In genomic region chr5:149020681-149021062, GRCm38 (mm10) we compare ENCODE assay signal across 13 mouse cellular contexts. TPM values are rescaled to one million over a fixed set of nuclear protein-coding genes. Genes with fewer than 3 reads are reported as not detected.
DNase-seq lines count a peak whose midpoint lies in the region; ATAC-seq and TF ChIP-seq lines count a peak whose summit lies in the region.
"Had no signal": no experiment of that assay in that cellular context is flagged by ENCODE, and none has a peak within 500 bp of the region (broad histone marks: within the 10 kb centered on the region; RNA-seq: fewer than 3 reads in every experiment).

No protein-coding gene starts in this region.

- WGBS in liver, embryonic 11.5 days: 58% methylated on average over 16 of the region's 16 CpGs
- WGBS in embryonic facial prominence, embryonic 10.5 days: 74% methylated on average over 16 of the region's 16 CpGs
- WGBS in liver, embryonic 16.5 days (ENCODE audit: insufficient replicate concordance): 54% methylated on average over 16 of the region's 16 CpGs

- intact Hi-C loops in gastrocnemius, adult 2 months (cut with DNase I): no loop called here

- H3K4me1 ChIP-seq in liver, embryonic 11.5 days (replicated peaks; ENCODE audit: control insufficient read depth, insufficient read depth, low read length): peaks cover 12% of the 10 kb centered on the region
- peaks cover 23% of the 10 kb centered on the region for H3K4me1 ChIP-seq in embryonic facial prominence, embryonic 10.5 days
- H3K4me1 ChIP-seq in liver, embryonic 16.5 days (ENCODE audit: control insufficient read depth, low read depth, low read length): peaks cover 7% of the 10 kb centered on the region

- no peaks in the 10 kb centered on the region for H3K27me3 ChIP-seq in liver, embryonic 11.5 days (replicated peaks; ENCODE audit: control insufficient read depth, insufficient read depth, low read length)
- peaks cover 24% of the 10 kb centered on the region; the same call in 1 of the 2 replicates for H3K27me3 ChIP-seq in embryonic facial prominence, embryonic 10.5 days (replicated peaks; ENCODE audit: low read depth, poor library complexity, severe bottlenecking)
- H3K27me3 ChIP-seq in liver, embryonic 16.5 days (ENCODE audit: control insufficient read depth, insufficient read depth, low read depth, low read length): no peaks in the 10 kb centered on the region
- H3K27me3 ChIP-seq: Patski had no signal

- H3K9me3 ChIP-seq in liver, embryonic 11.5 days (ENCODE audit: control insufficient read depth, low read length): no peaks in the 10 kb centered on the region
- no peaks in the 10 kb centered on the region for H3K9me3 ChIP-seq in embryonic facial prominence, embryonic 10.5 days
- no peaks in the 10 kb centered on the region for H3K9me3 ChIP-seq in liver, embryonic 16.5 days (replicated peaks; ENCODE audit: control insufficient read depth, low read length)

- H3K4me3 ChIP-seq in gastrocnemius, adult 2 months: peak overlapping the region; percentile 23
- H3K4me3 ChIP-seq in liver, embryonic 11.5 days (ENCODE audit: low read depth, low read length): no peak overlapping the region
- H3K4me3 ChIP-seq in embryonic facial prominence, embryonic 10.5 days: peak overlapping the region; percentile 27; the same call in 1 of the 2 replicates
- no peak overlapping the region for H3K4me3 ChIP-seq in liver, embryonic 16.5 days (ENCODE audit: low read depth, low read length)

- H3K4me2 ChIP-seq in liver, embryonic 11.5 days: peak overlapping the region; percentile 48
- peak overlapping the region; percentile 30; the same call in 1 of the 2 replicates for H3K4me2 ChIP-seq in liver, embryonic 16.5 days (ENCODE audit: low read depth, low read length)

- no peak overlapping the region for H3K9ac ChIP-seq in liver, embryonic 11.5 days (ENCODE audit: low read depth, low read length)
- H3K9ac ChIP-seq in liver, embryonic 16.5 days (ENCODE audit: low read depth, low read length): no peak overlapping the region

- H3K27ac ChIP-seq in gastrocnemius, adult 2 months: peak overlapping the region; percentile 81
- no peak overlapping the region for H3K27ac ChIP-seq in liver, embryonic 11.5 days (ENCODE audit: low read depth, low read length)
- H3K27ac ChIP-seq in embryonic facial prominence, embryonic 10.5 days (replicated peaks): no peak overlapping the region
- no peak overlapping the region for H3K27ac ChIP-seq in liver, embryonic 16.5 days (ENCODE audit: low read length)
- H3K27ac ChIP-seq: macrophage had no signal

- DNase-seq in gastrocnemius, adult 2 months: no peak
- DNase-seq in gastrocnemius, postnatal 10 days: no peak
- no peak for DNase-seq in liver, embryonic 11.5 days (ENCODE audit: low spot score)
- DNase-seq in liver: no peak
- no peak for DNase-seq in embryonic facial prominence, embryonic 10.5 days (ENCODE audit: low spot score)
- no peak for DNase-seq in layer of hippocampus, postnatal 14 days (ENCODE audit: low spot score in 2 of 2)
- no peak for DNase-seq in adipocyte (ENCODE audit: low spot score)
- DNase-seq: B cell, adult 2 months; gastrocnemius, postnatal 36 days had no signal

- ATAC-seq in liver, embryonic 11.5 days (replicated peaks; ENCODE audit: low FRiP score): no peak
- ATAC-seq in liver, embryonic 16.5 days (ENCODE audit: low read depth): no peak

- no peak for TF ChIP-seq CTCF in gastrocnemius, adult 2 months (IDR thresholded peaks at IDR 0.05)

- H3K36me3 ChIP-seq in liver, embryonic 11.5 days (ENCODE audit: control insufficient read depth, insufficient read depth, low read length): no peaks in the 10 kb centered on the region
- H3K36me3 ChIP-seq in embryonic facial prominence, embryonic 10.5 days (replicated peaks): no peaks in the 10 kb centered on the region
- no peaks in the 10 kb centered on the region for H3K36me3 ChIP-seq in liver, embryonic 16.5 days (ENCODE audit: control insufficient read depth, insufficient read depth)

RNA-seq across cellular contexts. Expression of gene Gm42791, which starts 25.7 kb away (rescaled TPM):
- 1 to 10 TPM; 2.8 to 5.1 TPM for total RNA-seq in gastrocnemius, adult 2 months (2021)
- 1 to 10 TPM in 1 of 2 experiments, under 1 TPM in 1; 0.89 to 3.7 TPM for total RNA-seq in gastrocnemius, postnatal 10 days (2021)
- polyA plus RNA-seq in liver, embryonic 11.5 days (2014; fragmentation: Nextera tagmentation; extraction: Ambion mirVana): not detected in 2 replicates
- 0.49 and 4.6 TPM in 2 replicates for polyA plus RNA-seq in embryonic facial prominence, embryonic 10.5 days (2016; fragmentation: Nextera tagmentation; extraction: Ambion mirVana)
- polyA plus RNA-seq in liver, embryonic 16.5 days (2015; fragmentation: Nextera tagmentation; extraction: Ambion mirVana): 0.53 and 1.1 TPM in 2 replicates
- 10 to 100 TPM; 15.2 to 18.0 TPM for total RNA-seq in layer of hippocampus, postnatal 14 days (2021)
- polyA plus RNA-seq: brain, embryonic 14.5 days; Patski had no signal

Comparison
In these comparisons a context has a peak if more than half of its experiments do, and no peak if none do; other contexts are left out.
1. H3K4me3 ChIP-seq: peak in gastrocnemius, adult 2 months (single experiment) and embryonic facial prominence, embryonic 10.5 days (single experiment); none in liver, embryonic 11.5 days (single experiment) and liver, embryonic 16.5 days (single experiment).